Mouse (Mus musculus) neural tube, embryonic 11.5 days (tissue): Measurements from ENCODE around the gene Rhbdf2. TPM values are rescaled to one million over a fixed set of nuclear protein-coding genes. Genes with fewer than 3 reads are reported as not detected.
"Not testable (repeated sequence)": the region's sequence is repeated elsewhere in the genome, so short reads cannot be mapped to it uniquely, and the experiment has no call there.

Experiments used
- ATAC-seq: fragments of 200-750 bp; cut with Nextera tagmentation; 2 replicates; pipeline ENCODE4 v1.8.0; 2017; ENCODE audit warnings: moderate number of reproducible peaks, mild to moderate bottlenecking, moderate TSS enrichment, moderate library complexity; ENCODE audit not compliant: insufficient read depth, low FRiP score, low TSS enrichment
- DNase-seq: peaks from one replicate; pipeline ENCODE4 v3.0.0-alpha.2; 2015; ENCODE audit warnings: low spot score
- H3K27ac ChIP-seq: fragments of 300-500 bp; sonication (generic); 2 replicates; pipeline ENCODE4 v1.5.1; 2014; ENCODE audit warnings: low read depth, mild to moderate bottlenecking, low read length
- H3K27me3 ChIP-seq: fragments of 300-500 bp; sonication (generic); 2 replicates; pipeline ENCODE4 v1.6.1; 2014; ENCODE audit warnings: mild to moderate bottlenecking, low read length, mixed read lengths; ENCODE audit not compliant: control insufficient read depth, insufficient read depth
- H3K36me3 ChIP-seq: fragments of 300-500 bp; sonication (generic); 2 replicates; pipeline ENCODE4 v1.6.1; 2014; ENCODE audit warnings: mild to moderate bottlenecking, low read length, moderate library complexity, mixed read lengths; ENCODE audit not compliant: control insufficient read depth, insufficient read depth
- H3K4me1 ChIP-seq: fragments of 300-500 bp; sonication (generic); 2 replicates; pipeline ENCODE4 v1.6.1; 2014; ENCODE audit warnings: low read length, mixed read lengths; ENCODE audit not compliant: control insufficient read depth, insufficient read depth
- H3K4me2 ChIP-seq: fragments of 300-500 bp; sonication (generic); 2 replicates; pipeline ENCODE4 v1.6.1; 2014; ENCODE audit warnings: low read depth, mild to moderate bottlenecking, moderate library complexity
- H3K4me3 ChIP-seq: fragments of 300-500 bp; sonication (generic); 2 replicates; pipeline ENCODE4 v1.5.1; 2014; ENCODE audit warnings: low read depth, low read length
- H3K9ac ChIP-seq: fragments of 300-500 bp; sonication (generic); 2 replicates; pipeline ENCODE4 v1.6.1; 2014; ENCODE audit warnings: mild to moderate bottlenecking, low read length
- H3K9me3 ChIP-seq: fragments of 300-500 bp; sonication (generic); 2 replicates; pipeline ENCODE4 v1.6.1; 2016; ENCODE audit warnings: low read length; ENCODE audit not compliant: control insufficient read depth
- WGBS: fragments of 180-500 bp; shearing (Covaris S2); extraction: QIAGEN DNeasy Blood & Tissue Kit; methylation state at CpG from one replicate; pipeline ENCODE4 v1.1.7; 2014; 5-methylcytosine and 5-hydroxymethylcytosine counted together
- polyA plus RNA-seq: library from polyadenylated mRNA; unstranded; fragments of >200 nt; fragmentation: Nextera tagmentation; extraction: Ambion mirVana; gene quantifications from 2 replicates; pipeline ENCODE4 v1.2.1, GENCODE M21; 2014

The Rhbdf2 gene
- polyA plus RNA-seq, 1 experiment from 2014 or later = 4.9 TPM

- Histone ChIP-seq H3K4me2 (peak overlapping the region; percentile 40), H3K36me3 (no peaks in the 10 kb centered on the region), H3K9ac (peak overlapping the region; percentile 49; the same call in 1 of the 2 replicates), H3K9me3 (no peaks in the 10 kb centered on the region), H3K27me3 (no peaks in the 10 kb centered on the region), H3K4me1 (peaks cover 6% of the 10 kb centered on the region; the same call in 1 of the 2 replicates), H3K4me3 (no peak overlapping the region), H3K27ac (no peak overlapping the region)
- ATAC-seq (peak; percentile 67), DNase-seq (peak; percentile 89)
- WGBS = 34% methylated on average over 14 of the region's 14 CpGs
Measured at GRCm38 (mm10) chr11:116642681-116643578, 16.1 kb upstream of the Rhbdf2 start.

GRCm38 (mm10) chr11:116641731-116642130, 14.9 kb upstream of the Rhbdf2 start:
- H3K9ac ChIP-seq = no peak overlapping the region
- H3K9me3 ChIP-seq = no peaks in the 10 kb centered on the region
- peaks cover 6% of the 10 kb centered on the region; the same call in 1 of the 2 replicates for H3K4me1 ChIP-seq
- DNase-seq (no peak), ATAC-seq (no peak)
- H3K27ac ChIP-seq = no peak overlapping the region
- H3K4me3 ChIP-seq = no peak overlapping the region
- no peak overlapping the region for H3K4me2 ChIP-seq
- H3K27me3 ChIP-seq = no peaks in the 10 kb centered on the region
- WGBS = 70% methylated on average over 3 of the region's 3 CpGs
- no peaks in the 10 kb centered on the region for H3K36me3 ChIP-seq

GRCm38 (mm10) chr11:116641168-116641567, 14.3 kb upstream of the Rhbdf2 start:
- H3K9me3 ChIP-seq = no peaks in the 10 kb centered on the region
- no peak for DNase-seq
- no peaks in the 10 kb centered on the region for H3K27me3 ChIP-seq
- ATAC-seq = no peak
- H3K27ac ChIP-seq = no peak overlapping the region
- no peak overlapping the region for H3K4me2 ChIP-seq
- 52% methylated on average over 5 of the region's 5 CpGs for WGBS
- no peak overlapping the region for H3K4me3 ChIP-seq
- no peak overlapping the region for H3K9ac ChIP-seq
- peaks cover 6% of the 10 kb centered on the region; the same call in 1 of the 2 replicates for H3K4me1 ChIP-seq
- H3K36me3 ChIP-seq = no peaks in the 10 kb centered on the region

- H3K36me3 ChIP-seq, H3K27ac ChIP-seq, ATAC-seq, H3K27me3 ChIP-seq, DNase-seq, H3K4me1 ChIP-seq, H3K4me2 ChIP-seq, H3K9ac ChIP-seq, H3K9me3 ChIP-seq, H3K4me3 ChIP-seq: not testable (repeated sequence)
- 76% methylated on average over 8 of the region's 8 CpGs for WGBS
Measured at GRCm38 (mm10) chr11:116636607-116637006, 9.8 kb upstream of the Rhbdf2 start.

GRCm38 (mm10) chr11:116632962-116633361, 6.1 kb upstream of the Rhbdf2 start:
- Histone ChIP-seq H3K27me3 (no peaks in the 10 kb centered on the region), H3K4me2 (no peak overlapping the region), H3K4me3 (no peak overlapping the region), H3K27ac (no peak overlapping the region), H3K9ac (no peak overlapping the region), H3K4me1 (no peaks in the 10 kb centered on the region), H3K36me3 (no peaks in the 10 kb centered on the region), H3K9me3 (no peaks in the 10 kb centered on the region)
- ATAC-seq = no peak
- WGBS = 84% methylated on average over 10 of the region's 10 CpGs
- no peak for DNase-seq

GRCm38 (mm10) chr11:116630171-116630965, 3.5 kb upstream of the Rhbdf2 start:
- H3K4me2 ChIP-seq = no peak overlapping the region
- 56% methylated on average over 12 of the region's 12 CpGs for WGBS
- H3K4me3 ChIP-seq = no peak overlapping the region
- H3K9ac ChIP-seq = no peak overlapping the region
- H3K4me1 ChIP-seq = no peaks in the 10 kb centered on the region
- no peaks in the 10 kb centered on the region for H3K27me3 ChIP-seq
- no peaks in the 10 kb centered on the region for H3K9me3 ChIP-seq
- ATAC-seq (no peak), DNase-seq (no peak)
- no peak overlapping the region for H3K27ac ChIP-seq
- H3K36me3 ChIP-seq = no peaks in the 10 kb centered on the region

- Histone ChIP-seq H3K9me3 (no peaks in the 10 kb centered on the region), H3K9ac (no peak overlapping the region), H3K36me3 (no peaks in the 10 kb centered on the region), H3K4me2 (no peak overlapping the region), H3K4me3 (no peak overlapping the region), H3K27ac (no peak overlapping the region), H3K4me1 (no peaks in the 10 kb centered on the region), H3K27me3 (0 out of 2 replicates have a peak, but pooled peaks cover 3% of the 10 kb centered on the region)
- WGBS = 85% methylated on average over 6 of the region's 6 CpGs
- DNase-seq (no peak), ATAC-seq (no peak)
Measured at GRCm38 (mm10) chr11:116629472-116629871, 2.7 kb upstream of the Rhbdf2 start.

- 64% methylated on average over 9 of the region's 9 CpGs for WGBS
- Histone ChIP-seq H3K27me3 (peaks cover 4% of the 10 kb centered on the region; the same call in 1 of the 2 replicates), H3K4me2 (no peak overlapping the region), H3K36me3 (no peaks in the 10 kb centered on the region), H3K4me3 (no peak overlapping the region), H3K9me3 (no peaks in the 10 kb centered on the region), H3K9ac (no peak overlapping the region), H3K27ac (no peak overlapping the region), H3K4me1 (no peaks in the 10 kb centered on the region)
- ATAC-seq (no peak; the same call in 1 of the 2 replicates), DNase-seq (peak; percentile 83)
Measured at GRCm38 (mm10) chr11:116628712-116629111, 1.9 kb upstream of the Rhbdf2 start.
